Mouse (Mus musculus): ENCODE measurements at regions not wholly inside any gene's neighbourhood (a gene's known extent, or its start where the extent isn't known, plus 50 kb on each side); places are given as distances from the start of the nearest gene placed in this dataset.

GRCm38 (mm10) chr2:180854349-180855004 lies 66.3 kb downstream of the Ythdf1 start:
- peak overlapping the region; percentile 29 for H3K9ac ChIP-seq
- no peaks in the 10 kb centered on the region for H3K9me3 ChIP-seq (ENCODE audit: low read length)
- H3K4me3 ChIP-seq (ENCODE audit: low read depth, low read length): peak overlapping the region; percentile 11; the same call in 1 of the 2 replicates
- peaks cover 5% of the 10 kb centered on the region for H3K4me1 ChIP-seq (ENCODE audit: insufficient read depth)
- WGBS: 4% methylated on average over 8 of the region's 8 CpGs
- peak; percentile 75 for ATAC-seq
- H3K27ac ChIP-seq (ENCODE audit: low read depth, low read length): peak overlapping the region; percentile 86
- TF ChIP-seq CTCF (IDR thresholded peaks at IDR 0.05; ENCODE audit: low read depth): no peak
- no peak for DNase-seq
- no peaks in the 10 kb centered on the region for H3K36me3 ChIP-seq (ENCODE audit: insufficient read depth)
- H3K27me3 ChIP-seq (ENCODE audit: insufficient read depth, low read length): no peaks in the 10 kb centered on the region
- peak overlapping the region; percentile 42 for H3K4me2 ChIP-seq (ENCODE audit: low read depth)

- Histone ChIP-seq H3K27ac (ENCODE audit: low read depth, low read length) (no peak overlapping the region), H3K4me2 (ENCODE audit: low read depth) (no peak overlapping the region), H3K4me3 (ENCODE audit: low read depth, low read length) (no peak overlapping the region), H3K4me1 (ENCODE audit: insufficient read depth) (no peaks in the 10 kb centered on the region), H3K27me3 (ENCODE audit: insufficient read depth, low read length) (no peaks in the 10 kb centered on the region; the same call in 1 of the 2 replicates), H3K36me3 (ENCODE audit: insufficient read depth) (no peaks in the 10 kb centered on the region), H3K9ac (no peak overlapping the region), H3K9me3 (ENCODE audit: low read length) (no peaks in the 10 kb centered on the region)
- WGBS: 27% methylated on average over 8 of the region's 8 CpGs
- ATAC-seq (no peak; the same call in 1 of the 2 replicates), DNase-seq (no peak)
- TF ChIP-seq CTCF (IDR thresholded peaks at IDR 0.05; ENCODE audit: low read depth): no peak
Measured at GRCm38 (mm10) chr2:180847497-180847896, 70.8 kb upstream of the Bhlhe23 start.

GRCm38 (mm10) chr2:180845011-180845410 lies 68.3 kb upstream of the Bhlhe23 start:
- 52% methylated on average over 5 of the region's 5 CpGs for WGBS
- no peak for ATAC-seq
- no peaks in the 10 kb centered on the region for H3K36me3 ChIP-seq (ENCODE audit: insufficient read depth)
- no peak overlapping the region for H3K4me3 ChIP-seq (ENCODE audit: low read depth, low read length)
- H3K9me3 ChIP-seq (ENCODE audit: low read length): no peaks in the 10 kb centered on the region
- no peak overlapping the region for H3K4me2 ChIP-seq (ENCODE audit: low read depth)
- no peak overlapping the region for H3K9ac ChIP-seq
- no peak overlapping the region for H3K27ac ChIP-seq (ENCODE audit: low read depth, low read length)
- TF ChIP-seq CTCF (IDR thresholded peaks at IDR 0.05; ENCODE audit: low read depth): no peak
- no peaks in the 10 kb centered on the region for H3K4me1 ChIP-seq (ENCODE audit: insufficient read depth)
- DNase-seq: no peak
- no peaks in the 10 kb centered on the region; the same call in 1 of the 2 replicates for H3K27me3 ChIP-seq (ENCODE audit: insufficient read depth, low read length)

- no peak overlapping the region for H3K27ac ChIP-seq (ENCODE audit: low read depth, low read length)
- H3K9ac ChIP-seq: no peak overlapping the region
- 53% methylated on average over 2 of the region's 2 CpGs for WGBS
- DNase-seq: no peak
- no peaks in the 10 kb centered on the region for H3K4me1 ChIP-seq (ENCODE audit: insufficient read depth)
- H3K4me3 ChIP-seq (ENCODE audit: low read depth, low read length): no peak overlapping the region
- ATAC-seq: peak; percentile 56; the same call in 1 of the 2 replicates
- TF ChIP-seq CTCF (IDR thresholded peaks at IDR 0.05; ENCODE audit: low read depth): peak; percentile 34
- H3K4me2 ChIP-seq (ENCODE audit: low read depth): no peak overlapping the region
- H3K9me3 ChIP-seq (ENCODE audit: low read length): no peaks in the 10 kb centered on the region
- no peaks in the 10 kb centered on the region for H3K36me3 ChIP-seq (ENCODE audit: insufficient read depth)
- H3K27me3 ChIP-seq (ENCODE audit: insufficient read depth, low read length): no peaks in the 10 kb centered on the region
Measured at GRCm38 (mm10) chr2:180843669-180844068, 67.0 kb upstream of the Bhlhe23 start.

GRCm38 (mm10) chr2:180839126-180839525 lies 62.4 kb upstream of the Bhlhe23 start:
- Histone ChIP-seq H3K27ac (ENCODE audit: low read depth, low read length) (no peak overlapping the region), H3K4me3 (ENCODE audit: low read depth, low read length) (no peak overlapping the region), H3K4me2 (ENCODE audit: low read depth) (no peak overlapping the region), H3K9ac (no peak overlapping the region), H3K27me3 (ENCODE audit: insufficient read depth, low read length) (no peaks in the 10 kb centered on the region), H3K9me3 (ENCODE audit: low read length) (no peaks in the 10 kb centered on the region), H3K36me3 (ENCODE audit: insufficient read depth) (no peaks in the 10 kb centered on the region), H3K4me1 (ENCODE audit: insufficient read depth) (peaks cover 4% of the 10 kb centered on the region; the same call in 1 of the 2 replicates)
- WGBS: 77% methylated on average over 4 of the region's 4 CpGs
- no peak for DNase-seq
- ATAC-seq: no peak
- no peak for TF ChIP-seq CTCF (IDR thresholded peaks at IDR 0.05; ENCODE audit: low read depth)

- no peak overlapping the region for H3K4me3 ChIP-seq (ENCODE audit: low read depth, low read length)
- no peaks in the 10 kb centered on the region for H3K27me3 ChIP-seq (ENCODE audit: insufficient read depth, low read length)
- no peak overlapping the region for H3K4me2 ChIP-seq (ENCODE audit: low read depth)
- no peaks in the 10 kb centered on the region for H3K36me3 ChIP-seq (ENCODE audit: insufficient read depth)
- ATAC-seq (peak; percentile 34; the same call in 1 of the 2 replicates), DNase-seq (no peak)
- WGBS: 56% methylated on average over 3 of the region's 3 CpGs
- H3K9ac ChIP-seq: no peak overlapping the region
- H3K9me3 ChIP-seq (ENCODE audit: low read length): no peaks in the 10 kb centered on the region
- H3K4me1 ChIP-seq (ENCODE audit: insufficient read depth): peaks cover 4% of the 10 kb centered on the region; the same call in 1 of the 2 replicates
- H3K27ac ChIP-seq (ENCODE audit: low read depth, low read length): peak overlapping the region; percentile 64
- no peak for TF ChIP-seq CTCF (IDR thresholded peaks at IDR 0.05; ENCODE audit: low read depth)
Measured at GRCm38 (mm10) chr2:180837996-180838395, 61.3 kb upstream of the Bhlhe23 start.

GRCm38 (mm10) chr2:180837318-180837920 lies 60.7 kb upstream of the Bhlhe23 start:
- Histone ChIP-seq H3K27me3 (ENCODE audit: insufficient read depth, low read length) (no peaks in the 10 kb centered on the region), H3K9ac (no peak overlapping the region), H3K4me3 (ENCODE audit: low read depth, low read length) (no peak overlapping the region), H3K27ac (ENCODE audit: low read depth, low read length) (peak overlapping the region; percentile 64), H3K4me2 (ENCODE audit: low read depth) (no peak overlapping the region), H3K36me3 (ENCODE audit: insufficient read depth) (no peaks in the 10 kb centered on the region), H3K9me3 (ENCODE audit: low read length) (no peaks in the 10 kb centered on the region), H3K4me1 (ENCODE audit: insufficient read depth) (peaks cover 4% of the 10 kb centered on the region; the same call in 1 of the 2 replicates)
- peak; percentile 39 for DNase-seq
- WGBS: 66% methylated on average over 9 of the region's 9 CpGs
- peak; percentile 85 for ATAC-seq
- TF ChIP-seq CTCF (IDR thresholded peaks at IDR 0.05; ENCODE audit: low read depth): no peak
